Mouse (Mus musculus) c-Kit-negative CD71-positive TER-119-positive erythroid progenitor cells, embryonic 14.5 days (primary cell): ENCODE data around the gene Dnajb2.

Experiments
- DNase-seq: peaks from one replicate; pipeline ENCODE4 v3.0.0-alpha.2; 2013; ENCODE audit warnings: low read depth, low spot score

Gene Dnajb2

GRCm38 (mm10) chr1:75292476-75293330, 56.5 kb downstream of the Dnajb2 start:
- no peak for DNase-seq

- no peak for DNase-seq
Measured at GRCm38 (mm10) chr1:75293331-75293701, 57.1 kb downstream of the Dnajb2 start.

GRCm38 (mm10) chr1:75294294-75294693, 58.1 kb downstream of the Dnajb2 start:
- no peak for DNase-seq
